Mouse (Mus musculus): ENCODE measurements at regions not wholly inside any gene's neighbourhood (a gene's known extent, or its start where the extent isn't known, plus 50 kb on each side); places are given as distances from the start of the nearest gene placed in this dataset.

DNA sequence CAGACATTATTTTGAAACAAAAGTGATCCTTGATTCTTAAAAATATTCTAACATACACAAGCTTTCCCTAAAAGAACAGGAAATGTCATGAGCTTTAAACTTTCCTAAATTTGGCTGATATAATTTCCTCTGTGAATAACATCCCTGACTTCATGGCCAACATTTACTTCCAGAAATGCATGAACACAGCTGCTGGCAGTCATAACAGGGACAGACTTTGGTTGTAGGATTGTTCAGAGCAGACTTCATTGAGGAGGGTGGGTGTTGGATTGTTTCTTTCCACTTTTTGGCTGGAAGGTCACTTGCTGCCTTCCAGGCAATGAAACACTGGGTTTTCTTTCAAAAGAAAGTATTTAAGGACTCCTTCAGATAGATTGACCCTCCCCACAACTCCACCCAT lies 983.6 kb downstream of the Gsdmc2 start:
- Histone ChIP-seq H3K9me3 (no peaks in the 10 kb centered on the region), H3K4me2 (no peak overlapping the region), H3K27ac (no peak overlapping the region), H3K4me1 (no peaks in the 10 kb centered on the region), H3K36me3 (replicated peaks) (no peaks in the 10 kb centered on the region), H3K27me3 (replicated peaks) (no peaks in the 10 kb centered on the region), H3K9ac (no peak overlapping the region), H3K4me3 (no peak overlapping the region)
- no peak for ATAC-seq (replicated peaks)

DNA sequence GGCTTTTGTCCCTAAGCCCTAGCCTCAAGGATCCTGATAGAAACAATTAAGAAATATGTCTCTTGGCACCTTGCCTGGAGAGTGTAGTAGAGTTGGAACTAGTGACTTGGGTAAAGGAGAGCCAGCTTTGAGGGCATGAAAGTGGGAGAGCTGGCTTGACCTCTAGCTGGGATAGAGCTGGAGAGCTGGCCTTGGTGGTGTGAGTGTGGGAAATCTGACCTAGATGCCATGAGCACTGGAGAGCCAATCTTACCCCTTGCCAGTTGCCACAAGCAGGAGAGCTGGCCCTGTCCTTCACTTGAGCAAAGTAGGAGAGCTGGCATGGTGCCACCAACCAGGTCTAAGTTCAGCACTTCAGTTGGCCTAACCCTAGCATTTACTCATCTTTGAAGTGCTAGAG lies 995.7 kb downstream of the Gsdmc2 start:
- no peak overlapping the region for H3K4me3 ChIP-seq
- no peaks in the 10 kb centered on the region for H3K27me3 ChIP-seq (replicated peaks)
- H3K9me3 ChIP-seq = no peaks in the 10 kb centered on the region
- H3K36me3 ChIP-seq (replicated peaks) = no peaks in the 10 kb centered on the region
- ATAC-seq (replicated peaks) = no peak
- H3K4me1 ChIP-seq = no peaks in the 10 kb centered on the region
- no peak overlapping the region for H3K4me2 ChIP-seq
- no peak overlapping the region for H3K27ac ChIP-seq
- no peak overlapping the region for H3K9ac ChIP-seq

DNA sequence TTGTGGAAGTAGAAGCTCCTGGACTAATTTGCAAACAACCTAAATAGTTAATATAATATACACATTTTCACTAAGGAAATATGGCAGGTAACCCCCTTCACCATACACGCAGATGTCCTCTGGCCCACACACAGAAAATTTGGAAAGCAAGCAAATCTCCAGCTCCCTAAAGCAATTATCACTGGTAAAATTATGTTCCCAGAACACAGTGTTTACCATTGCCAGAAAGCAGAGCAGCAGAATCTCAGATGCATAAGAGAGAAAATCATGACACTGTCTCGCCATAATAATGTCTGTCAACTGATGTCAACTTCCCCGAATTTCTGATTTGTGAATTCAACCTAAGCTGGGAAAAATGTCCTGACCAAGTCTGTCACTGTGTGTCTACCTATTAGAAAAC lies 999.1 kb downstream of the Gsdmc2 start:
- WGBS = 81% methylated on average over 3 of the region's 3 CpGs
- no peaks in the 10 kb centered on the region for H3K27me3 ChIP-seq (replicated peaks)
- H3K4me1 ChIP-seq = no peaks in the 10 kb centered on the region
- no peak overlapping the region for H3K4me2 ChIP-seq
- H3K9me3 ChIP-seq = no peaks in the 10 kb centered on the region
- no peak overlapping the region for H3K4me3 ChIP-seq
- H3K9ac ChIP-seq = no peak overlapping the region
- no peak for ATAC-seq (replicated peaks)
- H3K36me3 ChIP-seq (replicated peaks) = no peaks in the 10 kb centered on the region
- no peak overlapping the region for H3K27ac ChIP-seq

DNA sequence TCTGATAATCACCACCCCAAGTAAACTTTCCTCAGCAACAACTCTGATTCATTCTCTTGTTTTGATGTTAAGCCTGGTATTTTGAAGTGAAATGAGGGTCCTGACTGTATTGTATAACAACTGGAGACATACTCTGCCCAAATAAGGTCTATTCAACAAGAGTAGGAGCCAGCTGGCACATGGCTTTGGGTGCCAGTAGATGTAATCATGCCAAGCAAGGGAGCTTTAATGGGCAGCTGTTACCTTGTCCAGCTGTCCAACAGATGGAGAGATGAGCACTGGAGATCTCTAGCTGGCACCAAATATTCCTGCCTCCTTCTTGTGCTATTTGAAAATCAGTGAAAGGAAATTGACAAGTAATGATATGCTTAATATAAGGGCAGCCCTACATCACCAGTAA lies 1019.4 kb downstream of the Gsdmc2 start:
- Histone ChIP-seq H3K27me3 (replicated peaks) (no peaks in the 10 kb centered on the region), H3K27ac (no peak overlapping the region), H3K4me1 (no peaks in the 10 kb centered on the region), H3K36me3 (replicated peaks) (no peaks in the 10 kb centered on the region), H3K4me3 (no peak overlapping the region), H3K9me3 (no peaks in the 10 kb centered on the region), H3K4me2 (no peak overlapping the region), H3K9ac (no peak overlapping the region)
- ATAC-seq (replicated peaks) = no peak

DNA sequence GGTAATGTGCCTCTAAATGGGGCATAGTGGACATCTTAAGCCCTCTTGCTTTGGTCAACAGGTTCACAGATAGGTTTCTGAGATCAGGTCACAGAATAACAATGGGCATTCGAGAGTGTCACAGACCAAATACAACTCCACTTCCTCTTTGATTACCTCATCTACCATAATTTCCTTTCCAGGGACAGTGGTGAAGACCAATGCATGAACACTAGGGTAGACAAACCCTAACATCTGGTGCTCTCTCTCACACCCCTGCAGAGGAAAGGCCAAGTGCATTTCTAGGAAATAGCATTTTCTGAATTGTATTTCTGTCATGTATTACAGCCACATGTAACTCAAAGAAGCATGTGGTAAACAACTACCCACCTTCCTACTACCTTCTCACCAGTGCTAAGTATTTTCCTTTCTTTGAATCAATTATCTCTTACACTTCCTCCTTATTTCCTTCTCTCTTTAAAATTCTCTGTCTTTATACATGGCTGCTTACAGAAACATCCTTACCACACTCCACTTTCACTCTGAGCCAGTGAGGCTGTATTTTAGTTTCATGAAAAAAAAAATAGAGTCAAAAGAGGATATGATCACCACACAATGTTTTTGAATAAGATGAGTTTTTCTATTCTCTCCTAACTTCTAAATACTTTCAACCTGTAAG lies 1021.0 kb downstream of the Gsdmc2 start:
- Histone ChIP-seq H3K36me3 (replicated peaks) (no peaks in the 10 kb centered on the region), H3K9ac (no peak overlapping the region), H3K4me2 (no peak overlapping the region), H3K27me3 (replicated peaks) (no peaks in the 10 kb centered on the region), H3K4me1 (no peaks in the 10 kb centered on the region), H3K27ac (no peak overlapping the region), H3K4me3 (no peak overlapping the region), H3K9me3 (no peaks in the 10 kb centered on the region)
- ATAC-seq (replicated peaks) = no peak
- WGBS = 81% methylated on average over 1 of the region's 1 CpGs

DNA sequence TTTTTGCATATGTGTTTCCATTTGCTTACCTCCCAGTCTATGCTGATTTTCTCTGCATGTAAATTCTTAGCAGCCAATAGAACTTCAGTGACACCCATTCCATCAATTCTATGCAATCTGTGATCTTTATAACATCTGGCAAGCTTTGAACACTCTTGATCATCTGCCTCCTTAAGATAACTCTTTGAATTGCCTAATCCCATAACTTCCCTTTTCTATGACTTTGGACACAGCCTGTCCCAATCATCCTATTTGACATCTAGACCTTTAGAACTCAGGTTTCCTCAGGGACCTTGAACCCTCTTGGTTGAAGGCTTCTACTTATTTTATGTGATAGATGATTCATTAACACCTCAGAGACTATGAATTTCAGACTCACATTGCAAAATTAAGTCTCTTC lies 1022.7 kb downstream of the Gsdmc2 start:
- Histone ChIP-seq H3K9me3 (no peaks in the 10 kb centered on the region), H3K4me2 (no peak overlapping the region), H3K9ac (no peak overlapping the region), H3K4me1 (no peaks in the 10 kb centered on the region), H3K27me3 (replicated peaks) (no peaks in the 10 kb centered on the region), H3K36me3 (replicated peaks) (no peaks in the 10 kb centered on the region), H3K27ac (no peak overlapping the region), H3K4me3 (no peak overlapping the region)
- no peak for ATAC-seq (replicated peaks)

DNA sequence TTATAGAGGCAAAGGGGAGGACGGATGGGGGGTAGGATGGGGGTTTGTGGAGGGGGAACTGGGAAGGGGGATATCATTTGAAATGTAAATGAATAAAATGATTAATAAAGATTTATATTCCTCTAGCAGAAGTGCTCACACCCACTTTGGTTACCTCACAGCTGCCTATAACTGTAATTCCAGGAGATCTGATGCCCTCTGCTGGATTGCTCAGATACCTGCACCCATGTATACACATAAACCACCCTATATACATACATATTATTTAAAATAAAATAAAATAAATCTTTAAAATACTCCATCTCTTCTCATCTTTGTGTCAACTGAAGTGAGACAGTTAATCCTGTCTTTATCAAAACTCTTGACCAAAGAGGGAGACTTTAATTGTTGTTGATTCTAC lies 1031.9 kb downstream of the Gsdmc2 start:
- ATAC-seq (replicated peaks) = no peak
- Histone ChIP-seq H3K4me1 (no peaks in the 10 kb centered on the region), H3K4me2 (no peak overlapping the region), H3K9ac (no peak overlapping the region), H3K9me3 (no peaks in the 10 kb centered on the region), H3K27ac (no peak overlapping the region), H3K36me3 (replicated peaks) (no peaks in the 10 kb centered on the region), H3K4me3 (no peak overlapping the region), H3K27me3 (replicated peaks) (no peaks in the 10 kb centered on the region)
- 80% methylated on average over 1 of the region's 1 CpGs for WGBS

DNA sequence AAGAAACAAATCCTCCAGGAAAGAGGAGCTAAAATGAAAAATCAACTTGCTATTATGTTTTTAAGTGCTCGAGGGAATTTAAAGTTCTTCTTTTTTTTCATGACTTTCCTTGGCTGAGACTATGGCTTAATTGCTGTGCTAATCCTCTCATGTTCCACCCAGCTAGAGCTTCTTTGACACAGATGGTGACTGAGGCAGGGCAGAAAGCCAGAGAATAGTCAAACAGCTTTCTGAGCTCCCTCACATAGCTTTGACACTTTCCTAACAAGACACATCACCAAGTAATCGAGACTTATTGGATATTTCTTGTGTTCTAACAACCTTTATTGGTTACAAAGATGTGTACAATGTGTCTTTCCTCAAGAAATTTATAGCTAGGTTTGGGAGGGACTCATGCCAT lies 1033.0 kb downstream of the Gsdmc2 start:
- no peaks in the 10 kb centered on the region for H3K9me3 ChIP-seq
- WGBS = 31% methylated on average over 2 of the region's 2 CpGs
- H3K36me3 ChIP-seq (replicated peaks) = no peaks in the 10 kb centered on the region
- no peak overlapping the region for H3K4me3 ChIP-seq
- ATAC-seq (replicated peaks) = no peak
- no peak overlapping the region for H3K27ac ChIP-seq
- H3K27me3 ChIP-seq (replicated peaks) = no peaks in the 10 kb centered on the region
- H3K4me2 ChIP-seq = no peak overlapping the region
- no peak overlapping the region for H3K9ac ChIP-seq
- H3K4me1 ChIP-seq = no peaks in the 10 kb centered on the region

DNA sequence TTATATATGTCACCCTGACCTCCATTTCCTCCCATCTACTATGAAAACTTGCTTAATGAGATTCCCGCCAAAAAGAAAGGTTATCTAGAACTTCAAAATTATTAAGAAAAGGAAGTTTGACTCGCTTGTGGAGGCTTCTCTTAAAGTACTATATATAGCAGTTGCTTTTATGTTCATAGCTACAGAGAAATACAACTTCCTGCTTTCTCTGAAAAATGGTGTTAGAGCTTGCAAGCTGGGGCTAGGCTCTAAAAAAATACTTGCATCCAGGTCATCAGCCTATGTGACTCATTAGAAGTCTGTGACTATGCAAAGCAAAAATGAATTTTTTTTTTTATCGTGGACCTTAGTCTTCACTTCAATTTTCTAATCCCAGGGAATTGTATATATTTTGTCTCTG lies 1035.7 kb downstream of the Gsdmc2 start:
- Histone ChIP-seq H3K4me2 (no peak overlapping the region), H3K27me3 (replicated peaks) (no peaks in the 10 kb centered on the region), H3K36me3 (replicated peaks) (no peaks in the 10 kb centered on the region), H3K4me3 (no peak overlapping the region), H3K4me1 (no peaks in the 10 kb centered on the region), H3K9me3 (no peaks in the 10 kb centered on the region), H3K27ac (no peak overlapping the region), H3K9ac (no peak overlapping the region)
- ATAC-seq (replicated peaks) = no peak
- WGBS = 91% methylated on average over 3 of the region's 3 CpGs

DNA sequence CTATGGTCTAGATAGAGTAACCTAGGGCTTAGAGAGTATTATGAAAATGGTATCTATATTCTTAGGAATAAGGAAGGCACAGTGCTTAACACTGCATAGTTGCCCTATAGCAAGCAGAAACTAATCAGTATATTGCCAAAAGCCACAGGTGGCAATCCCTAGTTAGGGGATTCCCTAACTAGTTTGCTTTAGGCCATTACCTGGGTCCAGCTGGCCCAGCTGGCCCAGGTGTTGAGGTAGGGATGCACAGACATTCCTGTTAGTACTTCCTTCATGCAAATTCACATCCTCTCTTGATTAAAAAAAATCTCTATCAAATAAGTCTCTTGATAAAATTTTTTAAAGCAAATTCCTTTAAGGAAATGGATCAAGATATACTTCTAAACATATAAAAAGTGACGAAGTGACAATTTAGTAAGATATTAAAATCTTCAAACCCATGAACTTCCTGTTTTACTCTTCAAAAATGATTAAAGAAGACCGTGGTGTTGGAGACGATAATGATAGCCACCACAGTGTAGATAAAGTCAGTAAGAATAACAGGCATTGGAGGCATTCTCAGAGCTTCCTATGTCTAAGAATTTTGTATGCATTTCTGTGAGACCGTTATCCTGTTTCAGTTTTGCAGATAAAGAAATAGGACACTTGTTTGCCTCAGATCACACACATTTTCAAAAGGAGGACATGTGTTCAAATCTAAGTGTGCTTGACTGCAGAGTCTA lies 1036.7 kb downstream of the Gsdmc2 start:
- Histone ChIP-seq H3K4me1 (no peaks in the 10 kb centered on the region), H3K27me3 (replicated peaks) (no peaks in the 10 kb centered on the region), H3K9me3 (no peaks in the 10 kb centered on the region), H3K27ac (no peak overlapping the region), H3K36me3 (replicated peaks) (no peaks in the 10 kb centered on the region), H3K4me3 (no peak overlapping the region), H3K9ac (no peak overlapping the region), H3K4me2 (no peak overlapping the region)
- ATAC-seq (replicated peaks) = no peak
- 93% methylated on average over 4 of the region's 4 CpGs for WGBS

DNA sequence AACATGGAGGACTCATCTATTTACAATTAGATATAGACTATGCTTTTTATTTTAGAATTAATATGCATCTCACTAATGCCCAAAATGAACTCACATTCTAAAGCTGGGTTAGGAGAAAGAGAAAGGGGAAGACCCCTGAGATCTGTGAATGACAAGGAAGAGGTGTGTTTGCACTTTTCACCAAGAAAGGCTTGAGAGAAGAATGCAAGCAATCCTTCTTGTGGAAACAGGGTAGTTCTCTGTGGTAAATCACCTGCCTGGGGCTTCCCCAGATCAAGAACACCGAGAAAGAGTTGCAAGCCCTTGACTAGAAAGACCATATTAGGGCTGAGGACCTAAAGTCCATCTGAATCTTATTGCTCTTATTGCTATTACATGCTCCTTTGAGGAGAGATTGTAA lies 1037.6 kb downstream of the Gsdmc2 start:
- no peak overlapping the region for H3K27ac ChIP-seq
- H3K4me1 ChIP-seq = no peaks in the 10 kb centered on the region
- no peak overlapping the region for H3K9ac ChIP-seq
- no peak overlapping the region for H3K4me2 ChIP-seq
- H3K36me3 ChIP-seq (replicated peaks) = no peaks in the 10 kb centered on the region
- H3K9me3 ChIP-seq = no peaks in the 10 kb centered on the region
- WGBS = 79% methylated on average over 1 of the region's 1 CpGs
- no peak overlapping the region for H3K4me3 ChIP-seq
- no peaks in the 10 kb centered on the region for H3K27me3 ChIP-seq (replicated peaks)
- no peak for ATAC-seq (replicated peaks)

DNA sequence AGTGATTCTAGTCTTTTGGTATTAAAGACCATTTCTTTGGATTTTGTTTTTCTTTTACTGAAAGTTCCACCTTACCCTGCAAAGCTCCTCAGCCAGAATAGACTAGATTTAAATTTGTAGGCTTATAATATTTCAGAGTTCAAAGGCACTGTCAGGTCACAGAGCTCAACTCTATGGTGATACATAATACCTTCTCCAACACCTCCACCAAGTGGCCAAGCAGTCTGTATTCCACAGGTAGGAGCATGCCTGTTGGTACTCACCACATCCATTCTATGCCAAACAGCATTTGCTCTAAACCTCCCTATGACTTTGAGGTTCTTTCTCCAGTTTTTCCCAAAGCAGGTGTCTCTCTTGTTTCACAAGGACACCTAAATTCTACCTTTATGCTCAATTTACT lies 1042.2 kb downstream of the Gsdmc2 start:
- Histone ChIP-seq H3K4me2 (no peak overlapping the region), H3K27ac (no peak overlapping the region), H3K4me3 (no peak overlapping the region), H3K9ac (no peak overlapping the region), H3K27me3 (replicated peaks) (no peaks in the 10 kb centered on the region), H3K36me3 (replicated peaks) (no peaks in the 10 kb centered on the region), H3K4me1 (no peaks in the 10 kb centered on the region), H3K9me3 (no peaks in the 10 kb centered on the region)
- no peak for ATAC-seq (replicated peaks)

DNA sequence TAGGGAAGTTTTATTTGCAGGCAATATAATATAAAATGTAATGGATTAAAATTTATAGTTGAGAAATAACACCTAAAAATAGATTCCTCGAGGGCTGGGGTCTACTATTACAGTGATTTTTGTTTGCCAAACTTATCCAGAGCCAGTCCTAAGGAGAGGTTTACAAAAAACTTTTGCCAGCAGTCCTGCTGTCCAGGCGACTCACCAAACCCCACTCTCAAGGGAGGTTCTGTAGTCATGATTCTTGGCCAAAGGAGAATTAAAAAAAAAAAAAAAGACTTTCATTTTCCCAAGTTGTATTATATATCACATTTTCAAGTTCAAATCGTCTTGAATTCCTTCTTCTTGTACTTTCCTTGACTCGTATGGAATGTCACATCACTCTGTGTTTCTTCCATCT lies 1046.2 kb downstream of the Gsdmc2 start:
- no peaks in the 10 kb centered on the region for H3K27me3 ChIP-seq (replicated peaks)
- H3K4me3 ChIP-seq = no peak overlapping the region
- H3K9me3 ChIP-seq = no peaks in the 10 kb centered on the region
- WGBS = 84% methylated on average over 4 of the region's 4 CpGs
- no peak overlapping the region for H3K9ac ChIP-seq
- H3K4me2 ChIP-seq = no peak overlapping the region
- no peak overlapping the region for H3K27ac ChIP-seq
- ATAC-seq (replicated peaks) = no peak
- H3K36me3 ChIP-seq (replicated peaks) = no peaks in the 10 kb centered on the region
- no peaks in the 10 kb centered on the region for H3K4me1 ChIP-seq
